17 mouse cellular contexts compared by ENCODE assay signal in the genomic region with DNA sequence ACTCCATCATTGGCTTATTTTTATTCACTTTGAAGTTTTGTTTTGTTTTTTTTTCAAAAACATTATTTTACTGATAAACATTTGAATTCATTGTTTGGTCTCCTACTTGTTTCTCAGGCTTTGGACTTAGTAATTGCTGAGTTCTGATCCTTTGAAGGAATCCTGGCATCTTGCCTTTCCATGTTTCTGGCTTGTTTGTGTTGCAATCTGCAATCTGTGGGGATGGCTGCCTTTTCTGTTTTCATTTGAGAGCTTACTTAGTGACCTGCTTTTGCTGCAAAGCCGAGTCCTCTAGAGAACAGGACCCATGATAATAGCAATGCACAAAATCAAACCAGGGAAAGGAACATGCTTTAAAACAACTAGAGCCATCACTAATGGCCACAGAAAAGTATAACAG.
"Had no signal": no experiment of that assay in that cellular context is flagged by ENCODE, and none has a peak within 500 bp of the region (broad histone marks: within the 10 kb centered on the region; RNA-seq: fewer than 3 reads in every experiment).

No protein-coding gene starts in this region.

- DNase-seq: kidney, adult 8-10 months; kidney, postnatal 10 days; kidney, postnatal 36 days; layer of hippocampus, postnatal 36 days; liver, embryonic 13.5 days; lung, postnatal 10 days; thymus, adult 2 months; thymus, postnatal 14 days; thymus, postnatal 4 days had no signal

- ATAC-seq: midbrain, embryonic 13.5 days; midbrain, embryonic 16.5 days had no signal

- H3K27me3 ChIP-seq: kidney, embryonic 15.5 days; liver, embryonic 13.5 days; megakaryocyte, embryonic 14.5 days; midbrain, embryonic 13.5 days; neural tube, embryonic 13.5 days had no signal

- H3K27ac ChIP-seq: kidney, embryonic 15.5 days; left cerebral cortex, adult 2 months; liver, embryonic 13.5 days; midbrain, embryonic 10.5 days; midbrain, embryonic 13.5 days; neural tube, embryonic 13.5 days had no signal

- H3K9me3 ChIP-seq: kidney, embryonic 15.5 days; liver, embryonic 13.5 days; midbrain, embryonic 10.5 days; neural tube, embryonic 13.5 days had no signal

- H3K36me3 ChIP-seq: liver, embryonic 13.5 days; midbrain, embryonic 10.5 days; midbrain, embryonic 13.5 days had no signal

- H3K4me1 ChIP-seq: kidney, embryonic 15.5 days; liver, embryonic 13.5 days; megakaryocyte, embryonic 14.5 days; midbrain, embryonic 10.5 days; midbrain, embryonic 13.5 days; neural tube, embryonic 13.5 days had no signal

- H3K4me2 ChIP-seq: kidney, embryonic 15.5 days; liver, embryonic 13.5 days; midbrain, embryonic 13.5 days; neural tube, embryonic 13.5 days had no signal

- H3K9ac ChIP-seq: kidney, embryonic 15.5 days; liver, embryonic 13.5 days; midbrain, embryonic 13.5 days; neural tube, embryonic 13.5 days had no signal

- H3K4me3 ChIP-seq: kidney, embryonic 15.5 days; left cerebral cortex, adult 2 months; liver, embryonic 13.5 days; megakaryocyte, embryonic 14.5 days; midbrain, embryonic 10.5 days; midbrain, embryonic 13.5 days; myocyte; neural tube, embryonic 13.5 days had no signal
